Mouse (Mus musculus) lung, adult 2 months (tissue): ENCODE results near the gene Hist1h2bc.

Source experiments
- CTCF ChIP-seq: fragments of 200-500 bp; IDR thresholded peaks from 2 replicates; pipeline ENCODE4 v1.5.1; 2011; ENCODE audit warnings: mild to moderate bottlenecking, low read length, control low read depth; ENCODE audit not compliant: insufficient read depth
- POLR2A ChIP-seq: fragments of 200-500 bp; IDR thresholded peaks from 2 replicates; pipeline ENCODE4 v1.6.1; 2011; ENCODE audit warnings: low read depth, mild to moderate bottlenecking, control low read depth, low read length, borderline replicate concordance; ENCODE audit errors: extremely low read depth

- TF ChIP-seq CTCF (no peak), POLR2A (no peak)
These were observed 46.5 kb downstream of the Hist1h2bc start for GRCm38 (mm10) chr13:23730479-23730878.
